Mouse (Mus musculus) heart, embryonic 12.5 days (tissue): ENCODE measurements at regions not wholly inside any gene's neighbourhood (a gene's known extent, or its start where the extent isn't known, plus 50 kb on each side); places are given as distances from the start of the nearest gene placed in this dataset.

Experiments used
- ATAC-seq: fragments of 200-750 bp; cut with Nextera tagmentation; 2 replicates; pipeline ENCODE4 v1.8.0; 2017; ENCODE audit warnings: moderate TSS enrichment, moderate library complexity; ENCODE audit not compliant: insufficient number of reproducible peaks, low FRiP score
- H3K27ac ChIP-seq: fragments of 300-500 bp; sonication (generic); 2 replicates; pipeline ENCODE4 v1.5.1; 2016; ENCODE audit warnings: mild to moderate bottlenecking, moderate library complexity; ENCODE audit not compliant: poor library complexity, severe bottlenecking
- H3K27me3 ChIP-seq: fragments of 300-500 bp; sonication (generic); replicated peaks from 2 replicates; pipeline ENCODE4 v1.6.1; 2016; ENCODE audit warnings: mild to moderate bottlenecking, moderate library complexity
- H3K36me3 ChIP-seq: fragments of 300-500 bp; sonication (generic); 2 replicates; pipeline ENCODE4 v1.6.1; 2016; ENCODE audit warnings: mild to moderate bottlenecking, moderate library complexity
- H3K4me1 ChIP-seq: fragments of 300-500 bp; sonication (generic); replicated peaks from 2 replicates; pipeline ENCODE4 v1.6.1; 2016; ENCODE audit warnings: mild to moderate bottlenecking
- H3K4me2 ChIP-seq: fragments of 300-500 bp; sonication (generic); 2 replicates; pipeline ENCODE4 v1.6.1; 2016; ENCODE audit warnings: mild to moderate bottlenecking, moderate library complexity
- H3K4me3 ChIP-seq: fragments of 300-500 bp; sonication (generic); 2 replicates; pipeline ENCODE4 v1.5.1; 2016; ENCODE audit warnings: mild to moderate bottlenecking
- H3K9ac ChIP-seq: fragments of 300-500 bp; sonication (generic); 2 replicates; pipeline ENCODE4 v1.6.1; 2016; ENCODE audit warnings: mild to moderate bottlenecking, moderate library complexity
- H3K9me3 ChIP-seq: fragments of 300-500 bp; sonication (generic); replicated peaks from 2 replicates; pipeline ENCODE4 v1.6.1; 2016; ENCODE audit warnings: mild to moderate bottlenecking, moderate library complexity
- WGBS: fragments of 180-500 bp; shearing (Covaris S2); methylation state at CpG from one replicate; pipeline ENCODE4 v1.1.7; 2016; 5-methylcytosine and 5-hydroxymethylcytosine counted together

DNA sequence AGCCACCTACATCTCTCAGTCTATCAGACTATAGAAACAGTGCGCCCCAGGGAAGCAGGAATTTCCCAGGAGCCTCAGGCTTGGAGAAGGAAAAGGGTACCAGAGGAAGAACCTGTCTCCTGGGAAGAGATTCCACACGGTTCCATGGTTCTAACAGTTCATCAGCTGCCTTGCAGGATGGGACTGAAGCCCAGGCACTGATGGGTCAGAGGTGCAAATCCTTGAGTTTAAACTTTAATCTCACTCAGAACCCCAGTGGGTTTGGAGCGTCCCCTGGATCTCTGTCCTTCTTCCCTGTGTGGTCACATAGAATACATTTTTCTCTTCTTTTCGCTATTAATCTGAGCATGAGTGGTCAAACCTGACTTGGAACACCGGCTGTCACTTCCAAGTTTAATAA, 67.9 kb upstream of the Slc22a12 start:
- no peak overlapping the region for H3K27ac ChIP-seq
- 71% methylated on average over 5 of the region's 5 CpGs for WGBS
- H3K36me3 ChIP-seq: no peaks in the 10 kb centered on the region
- H3K4me2 ChIP-seq: no peak overlapping the region
- no peaks in the 10 kb centered on the region for H3K27me3 ChIP-seq
- no peak overlapping the region for H3K4me3 ChIP-seq
- H3K9ac ChIP-seq: no peak overlapping the region
- H3K9me3 ChIP-seq: no peaks in the 10 kb centered on the region; the same call in 1 of the 2 replicates
- ATAC-seq: no peak
- H3K4me1 ChIP-seq: no peaks in the 10 kb centered on the region

DNA sequence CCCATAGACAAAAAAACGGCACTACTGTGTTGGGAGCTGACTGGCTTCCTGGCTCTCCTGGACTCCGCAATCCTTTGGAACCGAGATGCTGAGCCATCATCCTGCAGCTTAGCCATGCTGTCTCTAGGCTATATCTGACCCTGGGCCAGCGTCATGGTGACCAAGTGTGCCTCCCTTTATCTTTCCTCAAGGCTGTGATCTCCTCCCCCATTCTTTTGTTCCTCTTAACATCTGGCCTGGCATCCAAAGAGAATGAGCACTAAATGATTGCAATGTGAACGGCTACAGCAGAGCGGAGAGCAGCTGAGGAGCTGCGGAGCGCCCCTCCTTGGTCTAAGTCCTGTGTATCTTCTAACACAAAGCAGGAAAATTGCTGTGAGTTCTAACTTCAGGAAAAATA, 67.2 kb upstream of the Slc22a12 start:
- Histone ChIP-seq H3K36me3 (no peaks in the 10 kb centered on the region), H3K4me3 (no peak overlapping the region), H3K27ac (no peak overlapping the region), H3K4me1 (no peaks in the 10 kb centered on the region), H3K9ac (no peak overlapping the region), H3K27me3 (no peaks in the 10 kb centered on the region), H3K9me3 (no peaks in the 10 kb centered on the region; the same call in 1 of the 2 replicates), H3K4me2 (no peak overlapping the region)
- WGBS: 50% methylated on average over 8 of the region's 8 CpGs
- no peak for ATAC-seq

DNA sequence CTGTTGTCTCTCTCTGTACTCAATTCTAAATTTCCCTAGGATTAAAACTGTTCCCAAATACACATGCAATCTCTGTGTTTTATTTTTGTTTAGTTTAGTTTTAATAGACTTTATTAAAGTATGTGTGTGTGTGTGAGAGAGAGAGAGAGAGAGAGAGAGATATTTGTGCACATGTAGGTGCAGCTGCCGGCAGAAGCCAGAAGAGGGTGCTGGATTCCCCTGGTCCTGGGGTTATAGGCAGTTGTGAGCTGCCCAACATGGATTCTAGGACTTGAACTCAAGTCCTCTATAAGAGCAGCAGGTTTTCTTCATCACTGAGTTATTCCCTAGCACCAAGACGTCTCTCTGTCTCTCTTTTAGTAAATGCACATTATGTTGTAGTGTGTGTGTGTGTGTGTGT, 64.7 kb upstream of the Slc22a12 start:
- Histone ChIP-seq H3K27ac (no peak overlapping the region), H3K4me2 (no peak overlapping the region), H3K27me3 (0 out of 2 replicates have a peak, but pooled peaks cover 12% of the 10 kb centered on the region), H3K4me3 (no peak overlapping the region), H3K4me1 (no peaks in the 10 kb centered on the region), H3K36me3 (no peaks in the 10 kb centered on the region), H3K9ac (no peak overlapping the region), H3K9me3 (no peaks in the 10 kb centered on the region)
- ATAC-seq: no peak
- 69% methylated on average over 2 of the region's 2 CpGs for WGBS

DNA sequence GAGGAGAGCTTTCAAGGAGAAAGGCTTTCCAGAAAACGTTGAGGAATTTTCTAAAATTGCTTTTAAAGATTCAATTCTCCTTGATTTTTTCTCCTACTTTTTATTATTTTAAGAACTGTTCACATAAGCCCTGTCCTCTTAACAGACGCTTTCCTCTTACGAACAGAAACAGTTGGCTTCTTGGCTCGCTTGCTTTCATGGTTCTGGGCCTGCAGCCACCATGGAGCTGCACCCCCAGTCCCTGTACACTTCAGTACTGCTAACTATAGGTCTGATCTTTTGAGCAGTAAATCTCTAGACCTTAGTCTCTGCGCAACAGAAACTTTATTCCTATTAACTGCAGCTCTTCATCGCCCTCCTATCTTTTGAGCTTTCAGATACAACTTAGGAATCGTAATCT, 63.8 kb upstream of the Slc22a12 start:
- WGBS: 81% methylated on average over 7 of the region's 7 CpGs
- H3K27me3 ChIP-seq: peaks cover 18% of the 10 kb centered on the region; the same call in 1 of the 2 replicates
- H3K4me2 ChIP-seq: no peak overlapping the region
- H3K9ac ChIP-seq: no peak overlapping the region
- no peaks in the 10 kb centered on the region for H3K9me3 ChIP-seq
- no peak overlapping the region for H3K27ac ChIP-seq
- ATAC-seq: no peak
- H3K4me1 ChIP-seq: no peaks in the 10 kb centered on the region
- no peaks in the 10 kb centered on the region for H3K36me3 ChIP-seq
- H3K4me3 ChIP-seq: no peak overlapping the region

DNA sequence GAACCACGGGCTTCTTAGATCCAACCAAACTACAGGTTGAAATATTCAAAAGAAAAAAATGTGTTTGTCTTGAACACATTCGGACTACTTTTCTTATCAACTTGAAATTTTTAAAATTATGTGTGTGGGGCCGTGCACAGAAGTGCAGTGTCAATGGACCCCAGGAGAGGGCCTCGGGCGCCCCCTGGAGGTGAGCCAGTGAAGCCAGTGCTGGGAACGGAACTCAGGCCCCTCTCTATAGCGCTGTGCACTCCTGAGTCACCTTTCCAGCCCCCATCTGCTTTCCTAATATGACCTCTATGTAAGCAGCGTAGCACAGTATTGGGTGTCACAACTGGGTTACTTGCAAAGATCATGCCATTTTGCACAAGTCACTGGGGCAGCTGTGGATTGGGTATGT, 61.9 kb upstream of the Slc22a12 start:
- no peaks in the 10 kb centered on the region for H3K9me3 ChIP-seq
- 50% methylated on average over 8 of the region's 8 CpGs for WGBS
- H3K27me3 ChIP-seq: peaks cover 23% of the 10 kb centered on the region; the same call in 1 of the 2 replicates
- no peak for ATAC-seq
- no peak overlapping the region for H3K27ac ChIP-seq
- H3K4me2 ChIP-seq: no peak overlapping the region
- no peak overlapping the region for H3K9ac ChIP-seq
- H3K4me1 ChIP-seq: 0 out of 2 replicates have a peak, but pooled peaks cover 5% of the 10 kb centered on the region
- H3K36me3 ChIP-seq: no peaks in the 10 kb centered on the region
- H3K4me3 ChIP-seq: no peak overlapping the region

DNA sequence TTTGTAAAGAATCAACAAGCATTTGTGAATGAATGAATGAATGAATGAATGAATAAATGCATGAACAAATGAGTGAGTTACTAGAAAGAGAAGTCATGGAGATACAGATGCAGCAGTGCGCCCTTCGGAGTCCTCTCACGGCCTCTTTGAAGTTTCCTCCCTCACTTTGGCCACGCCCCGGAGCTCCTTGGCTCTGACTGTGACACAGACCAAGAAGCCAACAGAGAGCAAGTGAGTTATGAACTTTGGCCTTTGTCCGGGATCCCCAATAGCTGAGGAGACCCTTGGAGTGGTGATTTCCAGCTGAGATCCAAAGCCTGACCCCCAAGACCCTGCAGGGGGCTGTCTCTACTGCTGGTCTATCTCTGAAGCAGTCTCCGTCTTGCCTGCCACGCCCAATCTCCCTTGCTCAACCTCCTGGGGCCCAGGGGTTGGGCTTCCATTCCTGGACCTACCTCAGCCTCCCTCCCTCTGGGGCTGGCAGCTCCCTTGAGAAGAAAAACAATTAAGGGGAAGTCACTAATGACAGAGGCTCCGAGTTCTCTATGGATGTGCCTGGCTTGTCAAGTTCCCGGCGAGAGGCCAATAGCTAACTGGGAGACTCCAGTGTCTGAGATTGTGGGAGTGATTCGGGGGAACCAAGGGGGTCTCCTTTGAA, 58.2 kb upstream of the Slc22a12 start:
- Histone ChIP-seq H3K4me1 (0 out of 2 replicates have a peak, but pooled peaks cover 9% of the 10 kb centered on the region), H3K4me2 (no peak overlapping the region), H3K9me3 (no peaks in the 10 kb centered on the region), H3K27ac (no peak overlapping the region), H3K9ac (peak overlapping the region; percentile 20; the same call in 1 of the 2 replicates), H3K36me3 (no peaks in the 10 kb centered on the region), H3K4me3 (no peak overlapping the region), H3K27me3 (peaks cover 25% of the 10 kb centered on the region; the same call in 1 of the 2 replicates)
- WGBS: 28% methylated on average over 12 of the region's 12 CpGs
- ATAC-seq: no peak

DNA sequence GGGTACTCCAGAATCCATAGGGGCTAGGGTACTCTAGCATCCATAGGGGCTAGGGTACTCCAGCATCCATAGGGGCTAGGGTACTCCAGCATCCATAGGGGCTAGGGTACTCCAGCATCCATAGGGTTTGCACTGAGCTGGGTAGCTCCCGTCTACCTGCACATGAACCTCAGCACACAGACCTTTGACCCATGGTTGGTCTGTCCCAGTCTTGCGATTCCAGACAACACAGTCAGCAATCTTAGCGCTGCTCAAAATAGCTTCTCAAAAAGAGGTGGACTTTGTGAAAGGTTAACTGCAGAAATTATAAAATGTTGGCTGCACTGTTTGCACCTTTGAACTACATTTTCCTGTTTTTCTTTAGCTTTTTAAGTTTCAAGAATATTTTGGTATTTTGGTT, 56.4 kb upstream of the Slc22a12 start:
- Histone ChIP-seq H3K4me2 (no peak overlapping the region), H3K9me3 (no peaks in the 10 kb centered on the region), H3K9ac (no peak overlapping the region), H3K4me3 (no peak overlapping the region), H3K27ac (no peak overlapping the region), H3K27me3 (peaks cover 24% of the 10 kb centered on the region; the same call in 1 of the 2 replicates), H3K4me1 (0 out of 2 replicates have a peak, but pooled peaks cover 9% of the 10 kb centered on the region), H3K36me3 (no peaks in the 10 kb centered on the region)
- no peak for ATAC-seq
- 82% methylated on average over 3 of the region's 3 CpGs for WGBS

DNA sequence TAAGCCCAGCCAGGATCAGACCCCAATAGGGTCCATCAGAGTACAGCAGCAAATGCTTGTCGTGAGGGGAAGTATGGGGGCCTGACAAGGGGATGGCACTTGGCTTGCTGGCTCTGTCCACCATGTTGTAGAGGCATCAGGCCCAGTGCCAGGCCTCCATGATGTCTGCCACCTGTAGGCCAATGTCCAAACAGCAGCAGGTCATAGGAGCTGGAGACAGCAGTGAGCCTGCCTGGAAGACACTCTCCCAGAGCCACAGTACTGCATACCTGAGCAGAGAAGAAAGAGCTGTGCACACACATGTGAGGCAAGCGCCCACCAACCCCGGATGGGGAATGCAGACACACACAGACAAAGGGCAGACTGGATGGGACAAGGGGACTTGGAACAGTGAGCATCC, 55.4 kb upstream of the Slc22a12 start:
- ATAC-seq: no peak

DNA sequence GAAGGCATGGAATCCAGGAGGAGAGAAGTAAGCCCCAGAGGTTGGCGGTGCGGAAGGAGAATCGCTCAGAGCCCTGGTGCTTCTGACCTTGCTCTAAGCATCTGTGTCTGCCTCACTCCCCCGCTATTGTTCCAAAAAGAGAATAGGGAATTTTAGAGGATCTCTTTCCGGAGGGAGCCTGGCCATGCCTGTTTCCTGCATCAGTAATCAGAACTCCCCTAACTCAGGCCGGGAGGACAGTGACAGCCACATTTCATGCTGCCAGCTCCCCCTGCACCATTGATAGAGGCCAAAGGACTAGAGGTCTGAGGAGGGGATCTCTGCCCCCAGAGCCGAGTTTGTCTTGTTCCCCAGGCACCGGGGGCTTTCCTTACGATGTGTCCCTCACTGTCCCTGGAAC, 53.0 kb upstream of the Slc22a12 start:
- H3K36me3 ChIP-seq: no peaks in the 10 kb centered on the region
- WGBS: 57% methylated on average over 9 of the region's 9 CpGs
- 0 out of 2 replicates have a peak, but pooled peaks cover 4% of the 10 kb centered on the region for H3K27me3 ChIP-seq
- H3K9me3 ChIP-seq: no peaks in the 10 kb centered on the region
- H3K4me3 ChIP-seq: no peak overlapping the region
- no peak overlapping the region for H3K4me2 ChIP-seq
- no peak overlapping the region for H3K27ac ChIP-seq
- 0 out of 2 replicates have a peak, but pooled peaks cover 5% of the 10 kb centered on the region for H3K4me1 ChIP-seq
- ATAC-seq: no peak
- H3K9ac ChIP-seq: no peak overlapping the region

More for the DNA sequence above, 55.4 kb upstream of the Slc22a12 start:
- H3K36me3 ChIP-seq: no peaks in the 10 kb centered on the region
- no peaks in the 10 kb centered on the region for H3K9me3 ChIP-seq
- 0 out of 2 replicates have a peak, but pooled peaks cover 9% of the 10 kb centered on the region for H3K4me1 ChIP-seq
- H3K9ac ChIP-seq: no peak overlapping the region
- H3K4me2 ChIP-seq: no peak overlapping the region
- peaks cover 16% of the 10 kb centered on the region; the same call in 1 of the 2 replicates for H3K27me3 ChIP-seq
- H3K27ac ChIP-seq: no peak overlapping the region
- no peak overlapping the region for H3K4me3 ChIP-seq
- 59% methylated on average over 3 of the region's 3 CpGs for WGBS
